Mouse (Mus musculus): ENCODE measurements at regions not wholly inside any gene's neighbourhood (a gene's known extent, or its start where the extent isn't known, plus 50 kb on each side); places are given as distances from the start of the nearest gene placed in this dataset.

DNA sequence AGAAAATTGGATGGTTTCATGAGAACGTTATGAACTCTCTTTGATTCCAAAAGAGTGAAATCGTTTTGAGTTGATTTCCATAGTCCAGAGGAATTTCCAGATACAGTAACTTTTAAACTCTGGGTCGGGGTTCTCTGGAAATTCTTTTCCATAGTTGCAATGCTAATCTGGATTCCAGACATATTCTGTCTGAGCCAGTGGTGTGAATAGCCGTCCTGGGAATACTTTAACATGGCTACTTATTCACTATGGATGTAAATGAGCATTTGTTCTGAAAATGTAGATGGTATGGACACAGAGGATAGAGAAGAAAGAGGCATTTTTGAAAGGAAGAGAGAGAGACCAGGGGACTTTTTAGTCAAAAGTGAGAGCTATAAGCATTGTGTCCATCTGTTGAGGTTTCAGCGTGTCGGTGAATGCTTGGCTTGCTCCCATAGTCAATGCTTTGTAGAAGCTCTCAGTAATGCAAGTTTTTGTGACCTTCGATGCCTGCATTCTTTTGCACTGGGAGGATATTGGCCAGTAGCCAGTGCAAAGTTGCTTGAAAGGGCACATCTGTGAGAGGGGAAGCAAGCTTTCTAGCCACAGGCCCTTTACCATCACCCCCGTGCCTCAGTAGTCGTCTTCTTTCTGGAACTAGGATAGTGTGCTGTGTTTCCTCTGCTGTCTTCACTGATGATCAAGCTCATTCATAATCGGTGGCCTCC, 208.9 kb downstream of the Gm19410 start:
- WGBS = 69% methylated on average over 10 of the region's 10 CpGs
- Histone ChIP-seq H3K36me3 (no peaks in the 10 kb centered on the region), H3K9me3 (replicated peaks) (no peaks in the 10 kb centered on the region), H3K4me2 (replicated peaks) (no peak overlapping the region), H3K9ac (no peak overlapping the region), H3K4me3 (no peak overlapping the region), H3K27ac (no peak overlapping the region), H3K27me3 (no peaks in the 10 kb centered on the region), H3K4me1 (no peaks in the 10 kb centered on the region)
- ATAC-seq (ENCODE audit: low FRiP score) = peak; percentile 58

GRCm38 (mm10) chr8:35979638-35980255, 214.2 kb downstream of the Gm19410 start:
- Histone ChIP-seq H3K4me2 (replicated peaks) (no peak overlapping the region), H3K9me3 (replicated peaks) (no peaks in the 10 kb centered on the region), H3K27me3 (no peaks in the 10 kb centered on the region), H3K4me3 (no peak overlapping the region), H3K4me1 (no peaks in the 10 kb centered on the region), H3K27ac (no peak overlapping the region), H3K9ac (no peak overlapping the region), H3K36me3 (no peaks in the 10 kb centered on the region)
- WGBS = 77% methylated on average over 9 of the region's 9 CpGs
- no peak for ATAC-seq (ENCODE audit: low FRiP score)

DNA sequence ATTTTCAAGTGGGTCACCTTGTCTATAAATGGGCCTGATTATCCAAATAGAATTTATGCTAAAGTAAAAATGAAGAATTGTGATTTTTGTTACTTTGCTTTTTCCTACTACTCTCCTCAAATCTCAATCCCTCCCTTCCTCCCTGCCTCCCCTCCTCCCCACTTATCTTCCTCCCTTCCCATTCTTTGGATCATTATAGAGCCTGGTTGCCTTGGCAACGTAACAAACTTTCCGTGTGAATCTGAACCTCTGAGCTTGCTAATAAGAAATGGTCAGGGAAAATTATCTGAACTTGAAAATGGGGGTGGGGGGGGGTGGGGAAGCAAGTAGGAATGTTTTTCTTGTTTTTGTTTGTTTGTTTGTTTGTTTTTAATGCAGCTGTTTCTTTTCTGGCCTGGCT, 217.5 kb downstream of the Gm19410 start:
- Histone ChIP-seq H3K4me2 (replicated peaks) (no peak overlapping the region), H3K4me3 (no peak overlapping the region), H3K4me1 (peaks cover 3% of the 10 kb centered on the region; the same call in 1 of the 2 replicates), H3K27ac (no peak overlapping the region), H3K27me3 (no peaks in the 10 kb centered on the region), H3K9me3 (replicated peaks) (no peaks in the 10 kb centered on the region), H3K36me3 (no peaks in the 10 kb centered on the region), H3K9ac (no peak overlapping the region)
- no peak for ATAC-seq (ENCODE audit: low FRiP score)
- WGBS = 58% methylated on average over 2 of the region's 2 CpGs

DNA sequence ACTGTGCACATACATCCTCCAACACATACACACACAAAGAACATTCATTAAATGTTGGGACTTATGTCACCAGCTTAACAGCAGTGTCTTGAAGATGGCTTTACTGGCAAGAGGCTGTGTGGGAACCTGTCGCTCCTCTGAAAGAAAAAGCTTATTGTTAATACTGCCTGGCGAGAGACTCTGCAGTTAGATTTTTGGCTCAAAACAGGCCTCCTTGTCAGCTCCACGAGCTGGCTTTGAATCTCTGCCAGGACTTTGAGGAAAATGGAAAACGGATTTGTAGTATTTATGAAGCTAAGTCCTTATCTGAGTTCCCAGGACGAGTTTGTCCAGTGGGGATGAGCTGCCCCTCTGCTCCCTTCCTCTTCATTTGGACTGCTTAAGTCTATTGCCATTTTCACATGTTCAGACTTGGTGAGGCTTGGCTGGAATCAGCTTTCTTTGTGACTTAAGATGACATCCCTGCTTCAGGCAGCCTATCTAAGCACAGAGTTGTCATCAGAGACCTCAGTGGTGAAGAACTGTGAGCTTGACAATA, 219.6 kb downstream of the Gm19410 start:
- no peak for ATAC-seq (ENCODE audit: low FRiP score)
- Histone ChIP-seq H3K4me2 (replicated peaks) (no peak overlapping the region), H3K9ac (no peak overlapping the region), H3K27me3 (no peaks in the 10 kb centered on the region), H3K9me3 (replicated peaks) (no peaks in the 10 kb centered on the region), H3K4me3 (no peak overlapping the region), H3K4me1 (peaks cover 3% of the 10 kb centered on the region; the same call in 1 of the 2 replicates), H3K36me3 (no peaks in the 10 kb centered on the region), H3K27ac (no peak overlapping the region)
- 62% methylated on average over 5 of the region's 5 CpGs for WGBS

DNA sequence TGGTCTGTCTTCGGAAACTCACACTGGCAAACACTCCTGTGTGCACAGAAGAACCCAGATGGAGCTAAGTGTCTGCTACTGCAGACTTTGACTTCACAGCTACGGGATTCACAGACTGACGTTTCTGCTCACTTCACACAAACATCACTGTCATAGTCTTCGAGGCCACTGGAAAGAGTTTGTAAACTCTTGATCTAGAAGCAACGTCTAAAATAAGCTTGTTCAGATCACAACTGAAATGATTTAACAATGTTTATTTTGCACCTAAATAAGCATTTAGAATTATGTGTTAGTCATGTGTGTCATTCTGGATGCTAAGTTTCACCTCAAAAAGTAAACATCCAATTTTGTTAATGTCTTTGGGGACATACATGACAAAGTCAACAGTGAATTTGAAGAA, 221.7 kb downstream of the Gm19410 start:
- Histone ChIP-seq H3K27me3 (no peaks in the 10 kb centered on the region), H3K4me2 (replicated peaks) (no peak overlapping the region), H3K36me3 (no peaks in the 10 kb centered on the region), H3K9me3 (replicated peaks) (no peaks in the 10 kb centered on the region), H3K4me3 (no peak overlapping the region), H3K27ac (no peak overlapping the region), H3K4me1 (peaks cover 3% of the 10 kb centered on the region; the same call in 1 of the 2 replicates), H3K9ac (no peak overlapping the region)
- WGBS = 80% methylated on average over 5 of the region's 5 CpGs
- ATAC-seq (ENCODE audit: low FRiP score) = no peak

GRCm38 (mm10) chr8:35991013-35991412, 225.4 kb downstream of the Gm19410 start:
- no peaks in the 10 kb centered on the region for H3K36me3 ChIP-seq
- H3K4me3 ChIP-seq = no peak overlapping the region
- 85% methylated on average over 5 of the region's 5 CpGs for WGBS
- H3K4me1 ChIP-seq = no peaks in the 10 kb centered on the region
- no peak overlapping the region for H3K9ac ChIP-seq
- H3K27ac ChIP-seq = no peak overlapping the region
- H3K27me3 ChIP-seq = no peaks in the 10 kb centered on the region
- no peak for ATAC-seq (ENCODE audit: low FRiP score)
- 0 out of 2 replicates have a peak, but pooled peaks cover 6% of the 10 kb centered on the region for H3K9me3 ChIP-seq (replicated peaks)
- no peak overlapping the region for H3K4me2 ChIP-seq (replicated peaks)

- no peak for ATAC-seq (ENCODE audit: low FRiP score)
- H3K4me3 ChIP-seq = no peak overlapping the region
- H3K4me2 ChIP-seq (replicated peaks) = no peak overlapping the region
- H3K27me3 ChIP-seq = no peaks in the 10 kb centered on the region
- no peak overlapping the region for H3K27ac ChIP-seq
- WGBS = 89% methylated on average over 9 of the region's 9 CpGs
- no peak overlapping the region for H3K9ac ChIP-seq
- H3K9me3 ChIP-seq (replicated peaks) = 0 out of 2 replicates have a peak, but pooled peaks cover 6% of the 10 kb centered on the region
- H3K4me1 ChIP-seq = no peaks in the 10 kb centered on the region
- no peaks in the 10 kb centered on the region for H3K36me3 ChIP-seq
These were observed 226.5 kb downstream of the Gm19410 start for GRCm38 (mm10) chr8:35991936-35992603.

DNA sequence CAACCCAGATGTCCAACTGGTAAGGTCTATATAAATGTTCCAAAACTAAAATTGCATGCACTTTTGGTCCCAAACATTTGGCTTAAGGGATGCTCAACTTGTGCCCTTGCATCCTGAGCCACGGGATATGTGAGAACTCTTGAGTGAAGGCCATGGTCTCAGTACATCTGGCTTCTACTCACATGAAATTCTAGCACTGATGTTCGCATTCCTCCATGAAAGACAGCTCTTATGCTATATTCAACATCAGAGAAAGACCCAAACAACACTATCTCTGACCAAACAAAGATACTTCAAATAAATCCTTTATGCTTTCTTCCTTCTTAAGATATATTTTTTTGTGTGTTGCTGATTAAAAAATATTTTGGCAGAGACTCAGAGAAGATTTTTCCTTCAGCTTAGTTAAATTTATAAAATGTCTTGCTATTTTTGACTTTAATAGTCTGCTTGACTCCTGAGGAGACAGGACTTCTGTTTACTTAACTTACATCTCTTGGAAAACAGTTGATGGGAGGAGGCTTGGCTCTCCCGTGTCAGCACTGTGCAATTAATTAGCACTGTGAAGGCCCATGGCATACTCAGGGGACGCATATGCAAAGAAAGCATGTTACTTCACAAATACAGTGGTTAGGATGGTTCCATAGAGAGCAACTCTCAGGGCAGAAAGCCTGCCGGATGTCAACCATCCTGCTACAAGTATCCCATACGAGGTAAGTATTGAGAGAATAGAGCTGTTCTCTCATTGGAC, 230.9 kb downstream of the Gm19410 start:
- no peaks in the 10 kb centered on the region for H3K4me1 ChIP-seq
- ATAC-seq (ENCODE audit: low FRiP score) = no peak
- WGBS = 74% methylated on average over 6 of the region's 6 CpGs
- H3K9me3 ChIP-seq (replicated peaks) = 0 out of 2 replicates have a peak, but pooled peaks cover 6% of the 10 kb centered on the region
- no peaks in the 10 kb centered on the region for H3K27me3 ChIP-seq
- no peak overlapping the region for H3K9ac ChIP-seq
- H3K4me2 ChIP-seq (replicated peaks) = no peak overlapping the region
- H3K27ac ChIP-seq = no peak overlapping the region
- H3K4me3 ChIP-seq = no peak overlapping the region
- H3K36me3 ChIP-seq = no peaks in the 10 kb centered on the region

- no peak for ATAC-seq (ENCODE audit: low FRiP score)
- H3K27ac ChIP-seq = no peak overlapping the region
- H3K27me3 ChIP-seq = no peaks in the 10 kb centered on the region
- no peaks in the 10 kb centered on the region for H3K4me1 ChIP-seq
- no peaks in the 10 kb centered on the region for H3K36me3 ChIP-seq
- 0 out of 2 replicates have a peak, but pooled peaks cover 6% of the 10 kb centered on the region for H3K9me3 ChIP-seq (replicated peaks)
- WGBS = 90% methylated on average over 9 of the region's 9 CpGs
- no peak overlapping the region for H3K9ac ChIP-seq
- no peak overlapping the region for H3K4me3 ChIP-seq
- no peak overlapping the region for H3K4me2 ChIP-seq (replicated peaks)
These were observed 234.0 kb downstream of the Gm19410 start for GRCm38 (mm10) chr8:35999584-35999983.

GRCm38 (mm10) chr8:36004387-36004786, 238.8 kb downstream of the Gm19410 start:
- Histone ChIP-seq H3K9ac (no peak overlapping the region), H3K27me3 (no peaks in the 10 kb centered on the region), H3K4me2 (replicated peaks) (no peak overlapping the region), H3K4me1 (no peaks in the 10 kb centered on the region; the same call in 1 of the 2 replicates), H3K36me3 (no peaks in the 10 kb centered on the region), H3K27ac (no peak overlapping the region), H3K4me3 (no peak overlapping the region), H3K9me3 (replicated peaks) (peaks cover 5% of the 10 kb centered on the region; the same call in 1 of the 2 replicates)
- ATAC-seq (ENCODE audit: low FRiP score) = no peak
- WGBS = 85% methylated on average over 2 of the region's 2 CpGs

DNA sequence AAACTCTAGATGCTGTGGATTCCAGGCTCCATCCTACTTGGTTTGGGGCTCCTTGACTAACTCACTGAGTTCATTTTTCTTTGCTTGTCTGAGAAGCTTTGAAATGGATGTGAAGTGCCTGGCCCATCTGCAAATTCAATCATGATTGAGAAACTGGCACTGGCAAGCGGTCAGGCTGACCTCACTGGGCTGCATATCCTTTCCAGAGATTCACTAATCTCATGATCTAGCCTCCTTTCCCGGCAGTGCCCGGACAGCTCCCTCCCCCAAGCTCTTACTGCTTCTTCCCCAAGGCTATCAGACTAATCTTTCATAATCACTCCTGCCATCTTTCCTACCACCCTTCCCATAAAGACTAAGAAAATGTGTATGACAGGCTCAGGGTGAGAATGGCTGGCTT, 239.9 kb downstream of the Gm19410 start:
- Histone ChIP-seq H3K4me1 (peaks cover 3% of the 10 kb centered on the region; the same call in 1 of the 2 replicates), H3K36me3 (no peaks in the 10 kb centered on the region), H3K27me3 (no peaks in the 10 kb centered on the region), H3K9me3 (replicated peaks) (peaks cover 5% of the 10 kb centered on the region; the same call in 1 of the 2 replicates), H3K27ac (no peak overlapping the region), H3K4me2 (replicated peaks) (no peak overlapping the region), H3K9ac (no peak overlapping the region), H3K4me3 (no peak overlapping the region)
- 57% methylated on average over 3 of the region's 3 CpGs for WGBS
- no peak for ATAC-seq (ENCODE audit: low FRiP score)

DNA sequence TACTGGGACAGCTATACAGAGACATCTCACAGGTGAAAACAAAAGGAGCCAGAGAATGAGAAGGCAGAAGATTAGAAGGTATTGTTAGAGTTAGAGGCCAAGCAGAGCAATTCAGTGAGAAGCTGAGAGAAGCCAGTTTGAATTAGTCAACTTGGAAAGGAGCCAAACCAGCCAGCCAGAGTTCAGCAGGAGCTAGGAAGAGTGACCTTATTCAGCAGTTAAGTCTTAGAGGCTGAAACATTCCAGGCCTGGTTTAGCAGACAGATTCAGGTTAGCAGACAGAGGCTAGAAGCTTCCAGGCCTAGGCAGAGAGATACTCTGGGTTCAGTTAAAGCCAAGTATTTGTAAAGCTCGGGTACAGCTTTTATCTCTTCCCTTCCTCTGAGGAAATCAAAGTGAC, 242.1 kb downstream of the Gm19410 start:
- 93% methylated on average over 1 of the region's 1 CpGs for WGBS
- peaks cover 3% of the 10 kb centered on the region; the same call in 1 of the 2 replicates for H3K4me1 ChIP-seq
- H3K9me3 ChIP-seq (replicated peaks) = peaks cover 5% of the 10 kb centered on the region; the same call in 1 of the 2 replicates
- no peak overlapping the region for H3K4me2 ChIP-seq (replicated peaks)
- no peak overlapping the region for H3K9ac ChIP-seq
- no peak overlapping the region for H3K4me3 ChIP-seq
- no peak overlapping the region for H3K27ac ChIP-seq
- H3K27me3 ChIP-seq = no peaks in the 10 kb centered on the region
- ATAC-seq (ENCODE audit: low FRiP score) = no peak
- no peaks in the 10 kb centered on the region for H3K36me3 ChIP-seq
